8 mouse cellular contexts compared by ENCODE assay signal in genomic region chr3:95891211-95892065, GRCm38 (mm10). TPM values are rescaled to one million over a fixed set of nuclear protein-coding genes. Genes with fewer than 3 reads are reported as not detected.
DNase-seq lines count a peak whose midpoint lies in the region; ATAC-seq and TF ChIP-seq lines count a peak whose summit lies in the region.

Gene BC028528, minus strand, starts transcription at chr3:95892005.

- peak within 1 kb of the TSS; percentile 35; the same call in 1 of the 2 replicates for H3K9ac ChIP-seq in hindbrain, embryonic 12.5 days
- H3K9ac ChIP-seq in liver, postnatal 0 days (replicated peaks) = peak within 1 kb of the TSS; percentile 48
- peak within 1 kb of the TSS; percentile 49; the same call in 1 of the 2 replicates for H3K9ac ChIP-seq in neural tube, embryonic 13.5 days

- peak within 1 kb of the TSS; percentile 11; the same call in 1 of the 2 replicates for H3K4me3 ChIP-seq in G1E (ENCODE audit: low read depth, low read length)
- peak within 1 kb of the TSS; percentile 24 for H3K4me3 ChIP-seq in forebrain, embryonic 10.5 days
- H3K4me3 ChIP-seq in hindbrain, embryonic 12.5 days = 0 out of 2 replicates have a peak within 1 kb of the TSS, but pooled peaks have one; percentile 3
- peak within 1 kb of the TSS; percentile 29 for H3K4me3 ChIP-seq in liver, postnatal 0 days (ENCODE audit: low read depth, low read length)
- peak within 1 kb of the TSS; percentile 18 for H3K4me3 ChIP-seq in neural tube, embryonic 13.5 days

- no peaks in the 10 kb centered on the region for H3K27me3 ChIP-seq in G1E (ENCODE audit: insufficient read depth, low read length)
- peaks cover 16% of the 10 kb centered on the region for H3K27me3 ChIP-seq in forebrain, embryonic 10.5 days (ENCODE audit: poor library complexity, severe bottlenecking)
- peaks cover 5% of the 10 kb centered on the region; the same call in 1 of the 2 replicates for H3K27me3 ChIP-seq in hindbrain, embryonic 12.5 days
- H3K27me3 ChIP-seq in liver, postnatal 0 days (ENCODE audit: insufficient read depth, low read length) = no peaks in the 10 kb centered on the region
- no peaks in the 10 kb centered on the region for H3K27me3 ChIP-seq in neural tube, embryonic 13.5 days

- H3K27ac ChIP-seq in forebrain, embryonic 10.5 days = peak within 1 kb of the TSS; percentile 84
- H3K27ac ChIP-seq in hindbrain, embryonic 12.5 days = peak within 1 kb of the TSS; percentile 19; the same call in 1 of the 2 replicates
- H3K27ac ChIP-seq in liver, postnatal 0 days (ENCODE audit: low read depth) = peak within 1 kb of the TSS; percentile 83
- peak within 1 kb of the TSS; percentile 83 for H3K27ac ChIP-seq in neural tube, embryonic 13.5 days (replicated peaks)

- no peak for ATAC-seq in G1E (ENCODE audit: extremely low read depth, insufficient number of reproducible peaks, low FRiP score, poor library complexity, severe bottlenecking)
- no peak for ATAC-seq in hindbrain, embryonic 12.5 days (ENCODE audit: low FRiP score)
- no peak for ATAC-seq in liver, postnatal 0 days
- ATAC-seq in neural tube, embryonic 13.5 days (ENCODE audit: low read depth) = no peak

- peaks cover 36% of the 10 kb centered on the region for H3K36me3 ChIP-seq in G1E (replicated peaks)
- H3K36me3 ChIP-seq in forebrain, embryonic 10.5 days (replicated peaks) = peaks cover 7% of the 10 kb centered on the region
- H3K36me3 ChIP-seq in hindbrain, embryonic 12.5 days = no peaks in the 10 kb centered on the region; the same call in 1 of the 2 replicates
- H3K36me3 ChIP-seq in liver, postnatal 0 days (replicated peaks; ENCODE audit: insufficient read depth, low read length) = no peaks in the 10 kb centered on the region
- H3K36me3 ChIP-seq in neural tube, embryonic 13.5 days = no peaks in the 10 kb centered on the region

- H3K4me2 ChIP-seq in hindbrain, embryonic 12.5 days (replicated peaks) = peak within 1 kb of the TSS; percentile 57
- H3K4me2 ChIP-seq in liver, postnatal 0 days (ENCODE audit: low read depth, low read length) = peak within 1 kb of the TSS; percentile 94
- peak within 1 kb of the TSS; percentile 90 for H3K4me2 ChIP-seq in neural tube, embryonic 13.5 days

- H3K9me3 ChIP-seq in G1E (replicated peaks) = no peaks in the 10 kb centered on the region
- H3K9me3 ChIP-seq in forebrain, embryonic 10.5 days = no peaks in the 10 kb centered on the region
- H3K9me3 ChIP-seq in hindbrain, embryonic 12.5 days (replicated peaks) = no peaks in the 10 kb centered on the region
- no peaks in the 10 kb centered on the region for H3K9me3 ChIP-seq in liver, postnatal 0 days (ENCODE audit: low read length)
- H3K9me3 ChIP-seq in neural tube, embryonic 13.5 days = no peaks in the 10 kb centered on the region

- no peak for TF ChIP-seq CTCF in G1E (IDR thresholded peaks at IDR 0.05; ENCODE audit: low read depth, low read length)
- no peak for TF ChIP-seq CTCF in liver, postnatal 0 days (IDR thresholded peaks at IDR 0.05; ENCODE audit: low read depth)

- TF ChIP-seq EP300 in liver, postnatal 0 days (IDR thresholded peaks at IDR 0.05; ENCODE audit: low read depth) = no peak

- peaks cover 37% of the 10 kb centered on the region for H3K4me1 ChIP-seq in G1E (ENCODE audit: insufficient read depth, low read depth, low read length)
- H3K4me1 ChIP-seq in forebrain, embryonic 10.5 days = peaks cover 44% of the 10 kb centered on the region
- H3K4me1 ChIP-seq in hindbrain, embryonic 12.5 days = peaks cover 28% of the 10 kb centered on the region
- H3K4me1 ChIP-seq in liver, postnatal 0 days (ENCODE audit: insufficient read depth) = peaks cover 32% of the 10 kb centered on the region
- H3K4me1 ChIP-seq in neural tube, embryonic 13.5 days (replicated peaks) = peaks cover 33% of the 10 kb centered on the region

- DNase-seq in 3T3-L1 (ENCODE audit: low read depth, low spot score) (peak; percentile 80), G1E (ENCODE audit: low spot score) (peak; percentile 42)
- no peak for DNase-seq in forebrain, embryonic 10.5 days (ENCODE audit: extremely low spot score, low spot score)
- peak; percentile 60 for DNase-seq in liver, postnatal 0 days
- DNase-seq in frontal cortex, postnatal 36 days (ENCODE audit: low spot score in 2 of 2) = no peak
- DNase-seq in urinary bladder, postnatal 10 days (ENCODE audit: low spot score) = no peak

- 33% methylated on average over 12 of the region's 12 CpGs for WGBS in forebrain, embryonic 10.5 days
- WGBS in hindbrain, embryonic 12.5 days = 25% methylated on average over 12 of the region's 12 CpGs
- WGBS in liver, postnatal 0 days (ENCODE audit: insufficient replicate concordance) = 22% methylated on average over 12 of the region's 12 CpGs
- WGBS in neural tube, embryonic 13.5 days = 16% methylated on average over 12 of the region's 12 CpGs

RNA-seq across cellular contexts. Expression of gene BC028528, which starts in this region (rescaled TPM):
- total RNA-seq in G1E (2014; fragmentation: Nextera tagmentation) (1.6 and 3.9 TPM in 2 replicates), G1E (2017) (7.5 and 9.3 TPM in 2 replicates)
- polyA plus RNA-seq in G1E (2012) = not detected in 2 replicates
- 7.2 and 7.6 TPM in 2 replicates for polyA plus RNA-seq in forebrain, embryonic 10.5 days (2016; fragmentation: Nextera tagmentation; extraction: Ambion mirVana)
- 9.2 and 12.1 TPM in 2 replicates for polyA plus RNA-seq in hindbrain, embryonic 12.5 days (2016; fragmentation: Nextera tagmentation; extraction: Ambion mirVana)
- polyA plus RNA-seq in liver, postnatal 0 days (2015; fragmentation: Nextera tagmentation; extraction: Ambion mirVana) = 7.6 and 7.9 TPM in 2 replicates
- polyA plus RNA-seq in neural tube, embryonic 13.5 days (2015; fragmentation: Nextera tagmentation; extraction: Ambion mirVana) = 21.9 and 24.1 TPM in 2 replicates

Comparison
In these comparisons a context has a peak if more than half of its experiments do, and no peak if none do; other contexts are left out.
1. DNase-seq: peak in 3T3-L1 (single experiment), G1E (single experiment) and liver, postnatal 0 days (single experiment); none in forebrain, embryonic 10.5 days (single experiment), frontal cortex, postnatal 36 days (0 of 2) and urinary bladder, postnatal 10 days (single experiment).
2. H3K27ac ChIP-seq: peak in every context shown above with its lines; median percentile 84 in forebrain, embryonic 10.5 days; 83 in liver, postnatal 0 days; 83 in neural tube, embryonic 13.5 days; 19 in hindbrain, embryonic 12.5 days.
3. Peak in every context shown above with its lines, with median percentiles within 50 percentile points of each other: H3K4me3 ChIP-seq, H3K4me2 ChIP-seq and H3K9ac ChIP-seq.